Mouse (Mus musculus): ENCODE data around the gene Sesn2. TPM values are rescaled to one million over a fixed set of nuclear protein-coding genes. Genes with fewer than 3 reads are reported as not detected.

The Sesn2 gene
- polyA plus RNA-seq, 1 experiment from 2014 or later, result 17.2 TPM

- ATAC-seq, result no peak
- Histone ChIP-seq H3K4me2 (replicated peaks; ENCODE audit: low read depth) (no peak overlapping the region), H3K9ac (ENCODE audit: low read depth, low read length) (no peak overlapping the region), H3K27me3 (replicated peaks; ENCODE audit: control insufficient read depth, insufficient read depth, low read length) (no peaks in the 10 kb centered on the region), H3K9me3 (ENCODE audit: control insufficient read depth) (no peaks in the 10 kb centered on the region), H3K27ac (ENCODE audit: low read depth, low read length) (no peak overlapping the region), H3K4me1 (replicated peaks; ENCODE audit: control insufficient read depth, insufficient read depth, low read length) (peaks cover under 1% of the 10 kb centered on the region; the same call in 1 of the 2 replicates), H3K36me3 (ENCODE audit: control insufficient read depth, insufficient read depth) (no peaks in the 10 kb centered on the region), H3K4me3 (ENCODE audit: low read depth, low read length) (no peak overlapping the region)
- 55% methylated on average over 3 of the region's 3 CpGs for WGBS
- no peak for TF ChIP-seq CTCF (IDR thresholded peaks at IDR 0.05; ENCODE audit: low read depth)
These were observed 8.9 kb upstream of the Sesn2 start for GRCm38 (mm10) chr4:132519188-132519587.

- WGBS, result 33% methylated on average over 8 of the region's 8 CpGs
- Histone ChIP-seq H3K4me3 (ENCODE audit: low read depth, low read length) (no peak overlapping the region), H3K27me3 (replicated peaks; ENCODE audit: control insufficient read depth, insufficient read depth, low read length) (no peaks in the 10 kb centered on the region), H3K4me2 (replicated peaks; ENCODE audit: low read depth) (0 out of 2 replicates have a peak overlapping the region, but pooled peaks have one; percentile 4), H3K27ac (ENCODE audit: low read depth, low read length) (peak overlapping the region; percentile 65), H3K9me3 (ENCODE audit: control insufficient read depth) (no peaks in the 10 kb centered on the region), H3K36me3 (ENCODE audit: control insufficient read depth, insufficient read depth) (no peaks in the 10 kb centered on the region), H3K4me1 (replicated peaks; ENCODE audit: control insufficient read depth, insufficient read depth, low read length) (no peaks in the 10 kb centered on the region; the same call in 1 of the 2 replicates), H3K9ac (ENCODE audit: low read depth, low read length) (no peak overlapping the region)
- ATAC-seq, result peak; percentile 67
- TF ChIP-seq CTCF (IDR thresholded peaks at IDR 0.05; ENCODE audit: low read depth), result no peak
These were observed 7.8 kb upstream of the Sesn2 start for GRCm38 (mm10) chr4:132518066-132518465.

GRCm38 (mm10) chr4:132515369-132516155, 5.3 kb upstream of the Sesn2 start:
- WGBS, result 20% methylated on average over 22 of the region's 22 CpGs
- Histone ChIP-seq H3K4me3 (ENCODE audit: low read depth, low read length) (peak overlapping the region; percentile 41), H3K4me1 (replicated peaks; ENCODE audit: control insufficient read depth, insufficient read depth, low read length) (no peaks in the 10 kb centered on the region; the same call in 1 of the 2 replicates), H3K27ac (ENCODE audit: low read depth, low read length) (peak overlapping the region; percentile 43), H3K9ac (ENCODE audit: low read depth, low read length) (no peak overlapping the region), H3K36me3 (ENCODE audit: control insufficient read depth, insufficient read depth) (no peaks in the 10 kb centered on the region), H3K27me3 (replicated peaks; ENCODE audit: control insufficient read depth, insufficient read depth, low read length) (no peaks in the 10 kb centered on the region), H3K9me3 (ENCODE audit: control insufficient read depth) (no peaks in the 10 kb centered on the region), H3K4me2 (replicated peaks; ENCODE audit: low read depth) (peak overlapping the region; percentile 68)
- TF ChIP-seq CTCF (IDR thresholded peaks at IDR 0.05; ENCODE audit: low read depth), result no peak
- ATAC-seq, result peak; percentile 84

GRCm38 (mm10) chr4:132514555-132515135, 4.3 kb upstream of the Sesn2 start:
- H3K27ac ChIP-seq (ENCODE audit: low read depth, low read length), result peak overlapping the region; percentile 43
- no peak for ATAC-seq
- H3K27me3 ChIP-seq (replicated peaks; ENCODE audit: control insufficient read depth, insufficient read depth, low read length), result no peaks in the 10 kb centered on the region
- WGBS, result 2% methylated on average over 21 of the region's 21 CpGs
- no peaks in the 10 kb centered on the region for H3K36me3 ChIP-seq (ENCODE audit: control insufficient read depth, insufficient read depth)
- H3K9me3 ChIP-seq (ENCODE audit: control insufficient read depth), result no peaks in the 10 kb centered on the region
- peak; percentile 89 for TF ChIP-seq CTCF (IDR thresholded peaks at IDR 0.05; ENCODE audit: low read depth)
- peak overlapping the region; percentile 41 for H3K4me3 ChIP-seq (ENCODE audit: low read depth, low read length)
- H3K9ac ChIP-seq (ENCODE audit: low read depth, low read length), result peak overlapping the region; percentile 46
- H3K4me1 ChIP-seq (replicated peaks; ENCODE audit: control insufficient read depth, insufficient read depth, low read length), result no peaks in the 10 kb centered on the region; the same call in 1 of the 2 replicates
- peak overlapping the region; percentile 68 for H3K4me2 ChIP-seq (replicated peaks; ENCODE audit: low read depth)

- Histone ChIP-seq H3K27me3 (replicated peaks; ENCODE audit: control insufficient read depth, insufficient read depth, low read length) (no peaks in the 10 kb centered on the region), H3K36me3 (ENCODE audit: control insufficient read depth, insufficient read depth) (no peaks in the 10 kb centered on the region), H3K27ac (ENCODE audit: low read depth, low read length) (no peak overlapping the region), H3K9me3 (ENCODE audit: control insufficient read depth) (no peaks in the 10 kb centered on the region), H3K4me2 (replicated peaks; ENCODE audit: low read depth) (no peak overlapping the region), H3K4me3 (ENCODE audit: low read depth, low read length) (no peak overlapping the region), H3K9ac (ENCODE audit: low read depth, low read length) (no peak overlapping the region), H3K4me1 (replicated peaks; ENCODE audit: control insufficient read depth, insufficient read depth, low read length) (peaks cover 2% of the 10 kb centered on the region; the same call in 1 of the 2 replicates)
- no peak for ATAC-seq
- TF ChIP-seq CTCF (IDR thresholded peaks at IDR 0.05; ENCODE audit: low read depth), result no peak
- 49% methylated on average over 14 of the region's 14 CpGs for WGBS
These were observed 3.3 kb upstream of the Sesn2 start for GRCm38 (mm10) chr4:132513395-132514273.

- 77% methylated on average over 3 of the region's 3 CpGs for WGBS
- no peak overlapping the region for H3K27ac ChIP-seq (ENCODE audit: low read depth, low read length)
- H3K9me3 ChIP-seq (ENCODE audit: control insufficient read depth), result no peaks in the 10 kb centered on the region
- ATAC-seq, result no peak
- H3K36me3 ChIP-seq (ENCODE audit: control insufficient read depth, insufficient read depth), result no peaks in the 10 kb centered on the region
- 0 out of 2 replicates have a peak, but pooled peaks cover 4% of the 10 kb centered on the region for H3K4me1 ChIP-seq (replicated peaks; ENCODE audit: control insufficient read depth, insufficient read depth, low read length)
- H3K4me2 ChIP-seq (replicated peaks; ENCODE audit: low read depth), result no peak overlapping the region
- H3K27me3 ChIP-seq (replicated peaks; ENCODE audit: control insufficient read depth, insufficient read depth, low read length), result no peaks in the 10 kb centered on the region
- TF ChIP-seq CTCF (IDR thresholded peaks at IDR 0.05; ENCODE audit: low read depth), result no peak
- no peak overlapping the region for H3K4me3 ChIP-seq (ENCODE audit: low read depth, low read length)
- H3K9ac ChIP-seq (ENCODE audit: low read depth, low read length), result no peak overlapping the region
These were observed 1.8 kb upstream of the Sesn2 start for GRCm38 (mm10) chr4:132512080-132512479.

Measured in intestine, postnatal 0 days (tissue).